Mouse (Mus musculus) testis, adult 2 months (tissue): ENCODE results near the gene Eef2k.

ENCODE experiments used
- CTCF ChIP-seq: fragments of 200-500 bp; IDR thresholded peaks from 2 replicates; pipeline ENCODE4 v1.5.1; 2012; ENCODE audit warnings: low read depth, mild to moderate bottlenecking, inconsistent platforms, low read length, moderate library complexity; ENCODE audit not compliant: control insufficient read depth, insufficient read depth, insufficient replicate concordance
- POLR2A ChIP-seq: fragments of 200-500 bp; IDR thresholded peaks from 2 replicates; pipeline ENCODE4 v1.6.1; 2012; ENCODE audit warnings: low read depth, mild to moderate bottlenecking, inconsistent platforms, low read length, moderate library complexity; ENCODE audit not compliant: control insufficient read depth

GRCm38 (mm10) chr7:120843037-120843621 is 498 bp downstream of the Eef2k start:
- TF ChIP-seq POLR2A (no peak), CTCF (no peak)
